Mouse (Mus musculus): Measurements from ENCODE around the gene Tldc2. TPM values are rescaled to one million over a fixed set of nuclear protein-coding genes. Genes with fewer than 3 reads are reported as not detected.

Tldc2 gene
- polyA plus RNA-seq, 3 experiments from 2014 or later, result not detected

DNA sequence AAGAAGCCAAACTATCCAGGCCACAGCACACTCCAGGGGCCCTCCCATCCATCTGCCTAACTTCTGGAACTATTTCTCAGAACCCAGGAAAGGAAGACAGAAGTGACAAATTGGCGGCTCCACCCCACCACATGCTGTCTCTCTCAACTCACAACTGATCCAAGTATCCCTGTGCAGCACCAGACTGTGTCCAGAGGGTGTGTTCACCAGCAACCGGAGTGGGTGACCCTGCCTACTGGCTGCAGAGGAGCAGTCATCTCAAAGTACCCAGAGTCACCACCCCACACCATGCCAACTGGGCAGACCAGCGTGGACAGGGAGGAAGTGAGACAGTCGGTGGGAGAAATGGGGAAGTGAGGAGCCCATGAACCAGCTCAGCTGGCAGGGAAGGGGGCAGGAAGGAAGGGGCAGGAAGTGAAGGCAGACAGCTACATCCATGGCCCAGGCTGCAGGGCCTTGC, 23.6 kb upstream of the Tldc2 start:
- no peak for ATAC-seq

DNA sequence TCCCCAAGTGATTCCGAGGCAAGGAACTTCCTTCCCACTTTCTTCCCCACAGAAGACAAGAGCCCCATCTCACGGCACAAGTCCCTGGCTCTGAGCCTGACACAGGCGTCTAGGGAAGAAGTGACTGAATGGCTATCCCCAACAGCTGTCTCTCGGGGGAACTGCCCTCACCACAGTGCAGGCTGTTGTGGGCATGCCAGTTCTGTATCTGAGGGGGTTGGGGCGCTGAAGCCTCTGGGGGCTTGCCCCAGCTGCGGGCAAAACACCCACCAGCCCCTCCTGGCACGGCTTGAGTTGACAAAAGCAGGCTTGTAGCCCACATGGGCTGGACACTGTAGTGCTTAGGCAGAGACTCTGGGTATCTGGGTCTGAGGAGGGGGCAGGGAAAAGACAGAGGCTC, 22.7 kb upstream of the Tldc2 start:
- no peak for ATAC-seq

DNA sequence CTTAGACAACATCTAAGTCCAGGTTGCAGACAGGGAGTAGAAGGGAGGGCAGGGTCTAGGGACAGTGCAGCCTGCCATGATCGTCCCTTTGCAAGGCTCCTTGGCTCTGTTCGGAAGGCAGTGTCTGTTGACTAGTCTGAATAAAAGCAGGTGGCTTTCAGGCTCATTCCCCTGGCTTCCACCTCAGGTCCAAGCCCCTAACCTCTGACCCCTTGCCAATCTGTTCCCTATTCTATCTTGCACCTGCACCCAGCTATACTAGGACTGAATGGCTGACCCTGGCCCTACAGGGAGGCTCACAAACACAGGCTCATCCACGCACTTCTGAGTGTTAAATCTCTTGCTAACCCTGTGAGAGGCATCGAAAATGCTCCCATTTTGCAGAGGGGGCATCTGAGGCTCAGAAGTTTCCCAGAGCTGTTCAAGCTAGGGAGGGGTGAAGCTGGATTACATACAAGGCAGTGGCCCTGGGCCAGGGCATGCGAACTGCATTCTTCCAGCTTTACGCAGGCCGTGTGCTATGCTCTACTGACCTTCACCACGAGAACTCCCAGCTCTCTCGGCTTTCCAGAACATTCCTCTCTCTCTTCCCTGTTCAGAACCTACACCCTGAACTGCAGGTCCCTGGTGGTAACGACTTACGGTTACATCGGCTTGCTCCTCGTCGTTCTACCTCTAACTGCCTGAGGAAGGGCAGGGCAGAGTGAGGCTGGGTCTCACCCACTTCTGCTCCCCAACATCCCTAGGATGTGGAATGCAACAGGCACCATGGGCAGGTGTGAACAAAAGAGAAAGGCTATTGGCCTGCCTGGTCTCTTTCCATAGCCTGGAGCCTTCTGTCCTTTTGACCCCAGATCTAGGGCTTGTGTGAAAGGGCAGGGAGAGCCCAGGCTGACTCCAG, 21.6 kb upstream of the Tldc2 start:
- ATAC-seq, result no peak

DNA sequence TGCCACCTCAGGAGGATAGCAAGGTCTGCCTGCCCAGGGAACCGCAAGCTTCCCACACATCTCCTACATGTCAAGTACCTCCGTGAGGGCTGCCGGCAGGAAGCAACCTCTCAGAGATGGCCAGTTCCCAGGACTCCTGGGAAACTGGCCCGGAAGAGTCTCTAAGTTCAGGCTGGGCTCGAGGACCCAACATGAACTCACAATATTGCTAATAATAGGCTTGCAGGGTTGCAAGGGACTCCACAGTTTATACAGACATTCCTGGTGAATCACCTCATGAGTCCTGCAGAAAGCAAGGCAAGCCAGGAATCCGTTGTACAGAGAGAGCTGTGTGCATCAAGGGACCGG, 21.0 kb upstream of the Tldc2 start:
- ATAC-seq, result no peak

DNA sequence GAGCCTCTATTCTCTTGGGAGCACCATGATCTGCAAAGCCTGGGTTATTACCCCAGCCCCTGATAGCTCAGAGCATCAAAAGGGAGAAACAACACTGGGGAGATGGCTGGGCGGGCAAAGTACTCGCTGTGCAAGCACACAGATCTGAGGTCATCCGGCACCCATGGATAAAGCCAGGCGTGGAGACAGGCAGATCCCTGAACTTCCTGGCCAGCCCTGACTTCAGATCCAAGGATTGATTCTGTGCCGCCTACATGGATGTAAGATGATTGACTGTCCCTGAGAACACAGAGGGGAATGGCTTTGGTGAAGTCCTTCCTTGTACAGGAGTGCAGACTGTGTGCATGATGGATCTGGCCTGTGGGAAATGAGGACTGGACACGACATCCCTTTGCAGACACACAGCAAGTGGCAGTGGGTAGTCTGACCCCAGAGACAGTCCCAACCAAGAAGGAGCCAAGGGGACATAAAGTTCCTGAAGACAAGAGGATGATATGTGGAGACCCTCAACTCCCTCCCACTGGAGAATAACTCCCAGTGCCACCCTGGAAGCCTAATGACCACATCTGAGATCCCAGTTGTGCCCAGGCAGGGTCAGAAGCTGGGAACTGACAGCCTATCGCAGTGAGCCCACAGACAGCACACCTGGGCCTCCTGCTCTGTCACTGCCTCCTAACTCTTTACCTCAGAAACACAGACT, 20.0 kb upstream of the Tldc2 start:
- no peak for ATAC-seq

DNA sequence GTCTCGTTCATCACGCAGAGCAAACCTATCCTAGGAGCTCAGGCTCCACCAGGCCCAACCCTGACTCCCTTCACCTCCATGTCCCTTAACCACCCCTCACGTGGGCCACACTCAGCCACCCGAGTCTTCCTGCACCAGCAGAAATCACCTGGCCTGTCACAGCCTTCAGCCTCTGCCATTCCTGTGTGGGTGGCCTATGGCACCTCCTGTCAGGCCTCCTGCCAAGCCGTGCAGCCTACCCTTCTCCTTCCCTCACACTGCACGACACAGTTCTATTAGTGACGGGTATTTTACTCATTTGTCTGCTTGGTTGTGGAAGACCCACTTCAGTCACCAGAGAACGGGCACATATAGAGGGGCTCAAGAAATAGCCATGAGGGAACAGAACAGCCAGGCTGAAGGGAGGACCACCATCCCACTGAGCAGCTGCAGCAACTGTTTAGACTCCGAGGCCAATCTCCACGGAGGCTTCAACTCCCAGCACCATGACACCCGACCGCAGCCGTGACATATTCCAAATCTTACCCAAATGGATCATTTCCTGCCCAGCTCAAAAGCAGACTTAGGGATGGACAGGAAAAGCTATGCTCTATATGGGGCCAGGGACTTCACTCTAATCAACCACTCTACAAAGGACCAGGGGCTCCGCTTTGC, 18.0 kb upstream of the Tldc2 start:
- ATAC-seq, result no peak

DNA sequence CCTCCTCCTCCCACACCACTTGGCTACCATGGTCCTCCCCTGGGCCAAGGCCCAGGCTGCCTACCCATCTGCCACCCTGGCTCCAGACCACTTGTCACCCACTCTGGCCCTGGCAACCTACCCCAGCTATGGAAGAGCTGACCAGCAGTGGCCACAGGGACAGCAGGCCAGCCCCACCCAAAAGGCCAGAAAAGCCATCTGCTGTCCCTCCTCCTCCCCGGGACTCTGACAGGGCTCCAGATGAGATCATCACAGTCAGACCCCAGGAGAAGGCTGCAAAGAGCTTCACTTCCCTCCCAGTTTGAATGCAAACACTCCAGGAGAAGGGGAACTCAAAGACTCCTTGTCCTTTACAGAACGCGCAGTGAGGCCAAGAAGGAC, 17.5 kb upstream of the Tldc2 start:
- ATAC-seq, result no peak

DNA sequence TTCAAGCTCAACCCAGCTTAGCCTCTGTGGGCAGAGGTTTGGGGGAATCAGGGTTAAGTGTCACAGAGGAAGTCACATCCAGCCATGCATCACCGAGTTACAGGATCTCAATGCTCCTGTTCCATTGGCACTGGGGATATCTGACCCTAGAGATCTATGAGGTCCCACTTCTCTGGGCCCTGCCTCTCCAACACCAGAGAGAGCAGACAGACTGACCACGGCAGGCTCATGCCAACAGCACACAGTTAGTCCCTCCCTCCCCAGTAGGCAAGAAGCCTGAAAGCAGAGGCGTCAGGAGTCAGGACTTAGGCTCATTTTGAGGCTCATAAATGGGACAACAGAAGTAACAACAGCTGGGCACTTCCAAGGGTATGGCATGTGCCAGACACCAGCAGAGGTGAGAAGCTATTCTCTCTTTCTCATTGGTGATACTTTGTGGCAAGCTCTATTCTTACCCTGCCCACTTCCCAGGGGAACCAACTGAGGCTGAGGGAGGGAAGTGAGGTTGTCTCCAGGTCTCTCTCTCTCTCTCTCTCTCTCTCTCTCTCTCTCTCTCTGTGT, 17.0 kb upstream of the Tldc2 start:
- ATAC-seq, result no peak

DNA sequence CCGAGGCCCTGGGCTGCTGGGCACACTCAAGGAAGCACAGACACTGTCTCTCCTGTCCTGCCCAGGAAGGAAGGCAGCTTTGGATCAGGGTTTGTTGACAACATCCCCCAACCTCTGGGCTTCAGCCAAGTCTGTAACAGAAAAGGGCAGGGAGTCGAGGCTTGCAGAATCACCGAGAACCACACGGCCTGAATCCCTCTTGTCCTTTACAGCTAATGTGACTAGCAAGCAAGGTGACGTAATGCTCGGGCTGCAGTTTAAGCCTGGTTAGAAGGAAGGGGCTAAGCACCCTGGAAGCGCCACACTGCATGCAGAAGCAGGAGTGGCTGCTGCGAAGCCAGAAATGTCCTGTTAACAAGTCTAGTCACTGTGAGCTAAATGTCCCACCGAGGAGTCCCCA, 16.5 kb upstream of the Tldc2 start:
- no peak for ATAC-seq

DNA sequence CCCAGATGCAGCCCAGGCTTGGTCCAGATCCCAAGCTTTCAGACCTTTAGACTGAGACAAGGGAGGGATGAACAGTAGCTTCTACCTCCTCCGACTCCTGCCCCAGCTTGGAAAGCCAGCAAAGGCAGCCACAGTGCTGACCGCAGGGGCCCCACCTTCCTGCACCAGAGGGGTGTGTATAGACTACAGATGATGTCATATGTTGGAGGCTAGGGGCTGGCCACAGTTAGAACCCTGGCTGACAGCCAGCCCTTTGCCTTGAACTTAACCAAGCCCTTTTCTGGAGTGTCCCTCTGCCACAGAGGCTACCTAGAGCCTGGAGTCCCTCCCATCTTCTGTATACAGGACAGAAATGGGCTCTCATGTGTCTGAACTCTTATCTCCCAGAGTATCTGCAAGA, 15.3 kb upstream of the Tldc2 start:
- ATAC-seq, result peak; percentile 35

DNA sequence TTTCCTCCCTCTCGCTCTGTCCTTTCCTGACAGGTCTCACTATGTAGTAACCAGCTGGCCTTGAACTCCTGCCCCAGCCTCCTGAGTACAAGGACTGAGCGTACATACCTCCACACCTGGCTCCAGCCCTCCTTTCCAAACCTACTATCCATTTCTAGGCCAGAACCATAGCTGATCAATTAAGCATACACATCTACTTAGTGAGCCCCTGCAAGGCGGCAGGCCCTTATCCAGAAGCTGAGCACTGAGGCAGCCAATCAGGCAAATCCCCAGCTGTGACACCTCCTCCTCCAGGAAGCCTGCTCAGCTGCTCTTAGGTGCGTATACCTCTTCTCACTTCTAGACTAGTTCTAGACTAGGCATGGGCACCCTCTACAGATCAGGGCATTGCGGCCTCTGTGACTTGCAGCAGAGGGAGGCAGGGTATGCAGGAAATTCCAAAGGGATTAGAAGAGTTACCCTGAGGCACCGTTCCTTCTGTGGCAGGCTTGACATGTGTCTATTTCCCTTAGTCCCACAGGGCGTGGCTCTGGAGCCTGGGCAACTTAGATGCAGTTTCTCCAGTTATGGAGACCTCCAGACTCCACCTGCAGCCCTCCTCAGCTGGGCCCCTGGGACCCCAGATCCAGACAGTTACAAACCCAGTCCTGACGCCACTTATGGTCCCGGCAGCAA, 14.4 kb upstream of the Tldc2 start:
- no peak for ATAC-seq

DNA sequence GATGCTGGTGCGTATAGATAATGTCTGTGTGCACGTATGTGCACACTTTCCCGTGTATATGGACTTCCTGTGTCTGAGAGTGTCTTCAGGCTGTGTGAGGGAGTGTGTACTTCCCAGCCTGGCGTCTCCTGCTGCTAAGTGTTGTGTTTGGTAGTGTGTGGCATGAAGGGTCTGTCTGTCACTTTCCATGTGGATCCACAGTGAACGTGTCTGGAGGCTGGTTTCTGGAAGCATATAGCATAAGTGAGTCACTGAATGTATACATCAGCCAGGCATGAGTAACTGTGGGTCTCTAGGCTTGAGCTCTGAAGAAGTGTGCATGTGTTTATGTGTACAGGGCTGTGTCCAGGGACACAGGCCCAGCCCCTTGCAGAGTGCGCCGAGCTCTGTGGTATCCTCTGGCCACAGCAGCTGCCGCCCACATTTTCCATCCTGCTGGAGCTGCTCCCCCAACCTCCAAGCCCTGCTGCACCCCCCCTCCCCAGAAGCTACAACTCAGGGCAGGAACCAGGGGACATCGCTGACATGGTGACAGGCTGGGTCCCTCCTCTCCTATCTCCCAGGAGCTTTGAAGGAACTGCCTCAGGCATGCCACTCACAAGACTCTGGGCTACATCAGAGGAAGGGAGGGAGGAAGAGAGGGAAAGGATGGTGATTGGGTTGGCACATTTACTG, 13.3 kb upstream of the Tldc2 start:
- no peak for ATAC-seq

DNA sequence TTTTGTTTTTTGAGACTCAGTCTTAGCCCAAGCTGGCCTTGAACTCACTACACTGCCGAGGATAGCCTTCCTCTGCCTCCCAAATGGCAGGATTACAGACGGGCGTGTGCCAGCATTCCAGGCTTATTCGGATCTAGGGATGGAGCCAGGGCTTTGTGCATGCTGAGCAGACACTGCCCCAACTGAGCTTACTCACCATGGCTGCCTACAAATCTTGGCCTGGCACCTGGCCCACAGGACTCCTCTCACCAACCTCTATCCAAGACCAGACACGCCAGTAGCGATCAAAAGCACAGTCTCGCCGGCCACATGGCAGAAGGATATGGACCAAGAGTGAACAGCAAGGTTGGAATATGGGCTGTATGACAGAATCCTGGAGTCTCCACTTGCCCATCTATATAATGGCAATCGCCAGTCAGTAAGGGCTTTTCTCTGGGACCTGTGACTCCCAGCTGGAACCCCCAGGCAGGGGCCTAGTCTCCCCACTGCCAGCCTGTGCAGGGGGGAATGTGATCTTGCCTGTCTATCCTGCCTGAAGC, 12.6 kb upstream of the Tldc2 start:
- ATAC-seq, result no peak

DNA sequence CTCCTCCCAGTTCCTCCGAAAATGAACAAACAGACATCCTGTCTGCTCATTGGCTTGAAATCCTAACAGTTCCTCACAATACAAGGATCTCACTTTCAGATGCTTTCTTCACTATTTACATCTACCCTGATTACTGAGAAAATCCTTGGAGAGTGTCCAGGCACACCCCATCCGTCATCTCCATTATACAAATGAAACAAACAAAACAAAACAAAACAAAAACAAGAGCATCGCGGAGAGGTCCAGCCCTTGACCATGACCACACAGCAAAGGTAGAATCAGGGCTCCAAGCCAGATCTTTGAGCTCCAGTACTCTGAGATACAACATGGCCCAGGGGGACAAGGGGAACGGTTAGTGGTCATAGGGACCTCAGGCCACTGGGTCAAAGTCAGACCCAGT, 12.1 kb upstream of the Tldc2 start:
- no peak for ATAC-seq

DNA sequence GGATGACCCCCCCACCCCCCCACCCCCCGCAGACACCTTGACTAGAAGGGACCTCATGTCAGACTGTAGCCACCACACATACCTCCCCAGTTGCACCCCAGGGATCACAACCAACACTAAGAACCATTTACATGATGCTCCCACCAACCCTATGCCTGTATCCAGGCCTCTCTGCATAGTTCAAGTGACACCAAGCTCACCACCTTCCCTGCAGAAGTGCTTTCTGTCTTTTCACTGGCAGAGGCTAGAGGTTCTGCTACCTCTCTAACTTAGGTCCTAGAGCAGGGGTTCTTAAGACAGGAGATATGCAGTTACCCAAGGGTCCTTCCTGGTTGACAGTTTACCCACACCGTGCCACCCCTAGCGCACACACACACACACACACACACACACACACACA, 11.6 kb upstream of the Tldc2 start:
- no peak for ATAC-seq

DNA sequence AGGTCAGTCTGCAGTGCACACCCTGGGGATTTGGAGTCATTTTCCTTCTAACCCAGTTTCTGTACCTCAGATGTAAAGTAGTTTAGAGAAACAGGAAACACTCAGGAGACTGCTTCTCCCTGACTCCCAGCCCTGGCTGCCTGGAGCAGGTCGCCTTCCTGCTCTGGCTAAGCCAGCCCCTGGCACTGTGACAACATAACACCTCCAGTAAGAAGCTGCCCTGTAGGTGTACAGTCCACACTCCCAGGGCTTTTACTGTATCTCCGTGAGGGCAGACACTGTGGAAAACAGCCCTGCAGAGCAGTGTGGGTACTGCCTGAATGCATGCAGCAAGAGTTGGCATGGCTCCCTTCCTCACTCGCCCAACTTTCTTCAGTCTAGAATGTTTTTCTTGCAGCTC, 11.2 kb upstream of the Tldc2 start:
- ATAC-seq, result no peak

DNA sequence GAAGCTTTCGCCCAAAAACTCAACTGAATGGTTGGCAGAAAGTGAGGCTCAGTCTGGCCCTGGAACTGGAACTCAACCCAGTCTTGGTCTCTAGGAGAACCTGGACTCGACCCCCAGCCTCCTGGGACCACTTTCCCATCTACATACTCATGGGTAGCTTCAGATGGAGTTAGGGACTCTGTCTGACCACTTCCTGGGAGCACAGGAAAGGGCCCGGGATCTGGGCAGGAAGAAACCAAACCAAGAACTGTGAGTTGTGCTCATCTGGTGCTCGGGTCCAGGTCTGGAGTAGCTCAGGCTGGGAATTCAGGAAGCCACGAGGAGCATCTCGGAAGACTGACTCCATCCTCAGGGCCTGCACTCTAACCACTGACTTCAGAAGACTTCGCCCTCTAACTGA, 10.3 kb upstream of the Tldc2 start:
- ATAC-seq, result no peak

DNA sequence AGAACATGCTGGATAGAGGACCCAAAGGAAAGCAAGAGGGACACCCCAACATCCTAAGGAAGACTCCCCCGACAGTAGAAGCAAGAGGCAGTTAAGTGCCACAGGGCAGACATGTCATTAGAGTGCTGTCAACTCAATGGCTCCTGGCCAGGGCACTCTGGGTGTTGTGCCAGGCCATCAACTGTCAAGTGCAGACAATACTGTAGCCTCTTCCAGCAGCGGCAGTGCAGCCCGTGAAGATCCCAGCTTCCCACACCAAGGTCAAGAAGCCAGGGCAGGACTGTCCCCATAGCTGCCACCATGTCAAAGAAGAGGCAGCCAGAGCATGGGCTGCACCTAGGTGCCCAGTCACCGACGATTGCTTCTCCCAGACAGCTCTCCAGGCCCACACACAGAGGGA, 9.7 kb upstream of the Tldc2 start:
- no peak for ATAC-seq

DNA sequence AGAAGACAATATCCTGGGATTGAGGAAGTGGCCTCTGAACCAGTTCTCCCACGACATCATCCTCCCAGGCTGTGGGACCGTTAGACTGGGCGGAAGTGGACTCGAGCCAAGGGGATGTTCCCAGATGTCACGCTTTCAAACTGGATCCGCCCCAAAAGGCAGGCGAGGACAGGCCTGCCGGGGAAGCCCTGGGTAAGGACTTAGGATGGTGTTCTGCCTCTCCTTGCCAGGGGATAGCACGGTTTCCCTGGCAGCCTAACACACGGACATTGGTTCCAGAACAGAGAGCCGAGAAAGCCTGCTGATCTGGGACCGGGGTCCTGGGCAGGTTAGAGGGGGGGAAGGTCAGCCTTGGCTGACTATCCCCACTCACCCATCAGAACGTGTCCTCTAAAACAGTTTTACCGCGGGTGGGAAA, 9.2 kb upstream of the Tldc2 start:
- no peak for ATAC-seq

DNA sequence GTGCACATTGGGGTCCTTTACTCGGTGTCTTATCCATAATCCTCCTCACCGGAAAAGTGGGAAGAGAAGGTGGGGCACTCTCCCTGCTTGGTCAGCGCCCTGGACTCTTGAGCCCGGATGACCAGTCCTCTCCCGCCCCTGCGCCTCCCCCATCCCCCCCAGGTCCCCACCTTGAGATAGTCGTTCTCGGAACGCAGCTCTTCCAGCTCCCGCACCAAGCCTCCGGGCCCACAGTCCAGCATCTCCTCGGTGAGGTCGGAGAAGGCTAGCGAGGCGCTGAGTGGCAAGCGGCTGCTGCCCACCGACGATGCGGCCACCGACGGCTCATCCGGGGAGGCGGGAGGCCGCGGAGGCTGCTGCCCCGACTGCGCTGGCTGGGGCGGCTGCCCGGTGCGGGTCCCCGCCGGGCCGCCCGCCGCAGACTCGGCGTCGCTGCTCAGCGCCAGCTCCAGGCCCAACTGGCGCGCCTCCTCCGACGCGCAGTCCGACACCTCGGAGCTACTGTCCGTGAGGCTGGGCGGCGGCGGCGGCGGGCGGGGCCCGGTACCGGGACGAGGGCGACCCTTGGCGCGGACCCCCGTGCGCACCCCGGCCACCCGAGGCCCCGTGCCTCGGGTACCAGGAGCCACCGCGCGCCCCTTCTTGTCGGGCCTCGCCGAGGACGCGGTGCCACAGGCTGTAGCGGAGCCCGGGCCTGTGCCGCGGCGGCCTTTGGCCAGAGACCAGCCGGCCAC, 8.6 kb upstream of the Tldc2 start:
- no peak for ATAC-seq
